Mouse (Mus musculus) CH12.LX (cell line): ENCODE results near the gene Btn1a1. TPM values are rescaled to one million over a fixed set of nuclear protein-coding genes. Genes with fewer than 3 reads are reported as not detected.

Experiments
- DNase-seq: peaks from one replicate; pipeline ENCODE4 v3.0.0-alpha.2; 2013; ENCODE audit errors: extremely low read depth
- H3K27ac ChIP-seq: 2 replicates; pipeline ENCODE4 v1.5.1; 2012; ENCODE audit warnings: low read depth, mild to moderate bottlenecking, control low read depth, moderate library complexity; ENCODE audit not compliant: insufficient read depth
- H3K27me3 ChIP-seq: replicated peaks from 2 replicates; pipeline ENCODE3; 2012; ENCODE audit warnings: inconsistent platforms
- H3K36me3 ChIP-seq, 2 experiments: replicated peaks in 1 of 2; 2 replicates each; pipeline versions ENCODE3 to v1.6.1; 2012; ENCODE audit warnings: inconsistent platforms in 1 of 2, low read length in 1 of 2, mild to moderate bottlenecking in 1 of 2, mixed read lengths in 1 of 2, moderate library complexity in 1 of 2; ENCODE audit not compliant: control insufficient read depth in 1 of 2, insufficient read depth in 1 of 2
- H3K4me1 ChIP-seq, 2 experiments: 2 replicates each; pipeline ENCODE4 v1.6.1; 2012; ENCODE audit warnings: inconsistent platforms in 1 of 2, moderate library complexity in 1 of 2; ENCODE audit not compliant: insufficient read depth in 2 of 2, control insufficient read depth in 1 of 2
- H3K4me2 ChIP-seq: 2 replicates; pipeline ENCODE4 v1.6.1; 2012; ENCODE audit warnings: low read depth, mild to moderate bottlenecking, control low read depth; ENCODE audit not compliant: poor library complexity, insufficient read depth, severe bottlenecking
- H3K4me3 ChIP-seq, 3 experiments: fragments of 150-350 bp in 1 of 3; sonication (generic) in 1 of 3; replicated peaks in 1 of 3; 2 replicates each; pipeline versions ENCODE3 to v1.5.1; 2011 to 2012; ENCODE audit warnings: low read depth in 2 of 3, low read length in 2 of 3, mild to moderate bottlenecking in 2 of 3, moderate library complexity in 2 of 3, control low read depth in 1 of 3, improper control_type of control experiment in 1 of 3, inconsistent platforms in 1 of 3, mixed read lengths in 1 of 3; ENCODE audit not compliant: poor library complexity in 1 of 3
- H3K79me2 ChIP-seq: replicated peaks from 2 replicates; pipeline ENCODE4 v1.6.1; 2012; ENCODE audit warnings: mild to moderate bottlenecking, moderate library complexity; ENCODE audit not compliant: control insufficient read depth, poor library complexity, insufficient read depth, severe bottlenecking; ENCODE audit errors: extremely low read depth
- H3K9ac ChIP-seq: 2 replicates; pipeline ENCODE4 v1.6.1; 2012; ENCODE audit warnings: low read depth, mild to moderate bottlenecking, control low read depth, moderate library complexity; ENCODE audit not compliant: insufficient read depth
- H3K9me3 ChIP-seq: replicated peaks from 2 replicates; pipeline ENCODE3; 2012; ENCODE audit warnings: low read length, inconsistent platforms, mixed read lengths
- BHLHE40 ChIP-seq: IDR thresholded peaks from 2 replicates; pipeline ENCODE4 v1.6.1; 2011; ENCODE audit warnings: mild to moderate bottlenecking, low read depth, low read length, improper control_type of control experiment
- CHD1 ChIP-seq: IDR thresholded peaks from 2 replicates; pipeline ENCODE4 v1.6.1; 2012; ENCODE audit warnings: low read depth, low read length, improper control_type of control experiment, inconsistent platforms
- CHD2 ChIP-seq: IDR thresholded peaks from 2 replicates; pipeline ENCODE4 v1.6.1; 2011; ENCODE audit warnings: low read length, improper control_type of control experiment
- E2F4 ChIP-seq: IDR thresholded peaks from 2 replicates; pipeline ENCODE4 v1.6.1; 2011; ENCODE audit warnings: low read depth, low read length, improper control_type of control experiment; ENCODE audit not compliant: insufficient replicate concordance
- ELF1 ChIP-seq: IDR thresholded peaks from 2 replicates; pipeline ENCODE4 v1.6.1; 2014; ENCODE audit warnings: low read depth, mild to moderate bottlenecking, inconsistent platforms, low read length, improper control_type of control experiment
- ETS1 ChIP-seq: conservative IDR thresholded peaks from 2 replicates; pipeline ENCODE4 v1.6.1; 2012; ENCODE audit warnings: low read depth, mild to moderate bottlenecking, inconsistent platforms, low read length, improper control_type of control experiment, moderate library complexity
- GABPA ChIP-seq: IDR thresholded peaks from 2 replicates; pipeline ENCODE4 v1.6.1; 2012; ENCODE audit warnings: low read depth, low read length, improper control_type of control experiment, inconsistent platforms; ENCODE audit not compliant: insufficient replicate concordance
- KAT2A ChIP-seq: IDR thresholded peaks from 2 replicates; pipeline ENCODE4 v1.6.1; 2012; ENCODE audit warnings: low read length, improper control_type of control experiment, inconsistent platforms; ENCODE audit not compliant: insufficient replicate concordance
- MAFK ChIP-seq: IDR thresholded peaks from 2 replicates; pipeline ENCODE4 v1.6.1; 2011; ENCODE audit warnings: low read length, improper control_type of control experiment; ENCODE audit not compliant: insufficient replicate concordance
- MAX ChIP-seq: IDR thresholded peaks from 2 replicates; pipeline ENCODE4 v1.6.1; 2011; ENCODE audit warnings: low read length, improper control_type of control experiment
- MAZ ChIP-seq: IDR thresholded peaks from 2 replicates; pipeline ENCODE4 v1.6.1; 2012; ENCODE audit warnings: low read depth, mild to moderate bottlenecking, inconsistent platforms, low read length, improper control_type of control experiment, moderate library complexity
- MEF2A ChIP-seq: IDR thresholded peaks from 2 replicates; pipeline ENCODE4 v1.6.1; 2014; ENCODE audit warnings: low read depth, mild to moderate bottlenecking, inconsistent platforms, low read length, improper control_type of control experiment, borderline replicate concordance
- MXI1 ChIP-seq: IDR thresholded peaks from 2 replicates; pipeline ENCODE4 v1.6.1; 2011; ENCODE audit warnings: mild to moderate bottlenecking, low read depth, low read length, improper control_type of control experiment
- NELFE ChIP-seq: IDR thresholded peaks from 2 replicates; pipeline ENCODE4 v1.6.1; 2011; ENCODE audit warnings: low read depth, low read length, improper control_type of control experiment
- NRF1 ChIP-seq: IDR thresholded peaks from 2 replicates; pipeline ENCODE4 v1.6.1; 2014; ENCODE audit warnings: low read depth, mild to moderate bottlenecking, inconsistent platforms, low read length, improper control_type of control experiment, moderate library complexity
- PAX5 ChIP-seq: IDR thresholded peaks from 2 replicates; pipeline ENCODE4 v1.6.1; 2012; ENCODE audit warnings: low read length, inconsistent platforms, mixed read lengths
- POLR2A ChIP-seq: IDR thresholded peaks from 2 replicates; pipeline ENCODE4 v1.6.1; 2011; ENCODE audit warnings: low read depth, mild to moderate bottlenecking, improper control_type of control experiment, low read length
- POLR2AphosphoS2 ChIP-seq: IDR thresholded peaks from 2 replicates; pipeline ENCODE4 v1.6.1; 2011; ENCODE audit warnings: low read depth, low read length, improper control_type of control experiment
- RAD21 ChIP-seq: IDR thresholded peaks from 2 replicates; pipeline ENCODE4 v1.6.1; 2011; ENCODE audit warnings: low read depth, mild to moderate bottlenecking, low read length, improper control_type of control experiment, moderate library complexity
- SMC3 ChIP-seq: IDR thresholded peaks from 2 replicates; pipeline ENCODE4 v1.6.1; 2011; ENCODE audit warnings: low read depth, low read length, improper control_type of control experiment
- USF1 ChIP-seq: IDR thresholded peaks from 2 replicates; pipeline ENCODE4 v1.6.1; 2014; ENCODE audit warnings: low read depth, mild to moderate bottlenecking, inconsistent platforms, low read length, improper control_type of control experiment
- dilution Hi-C: fragments of 300-500 bp; cut with MboI; formaldehyde crosslinking; loops from 2 replicates; pipeline ENCODE4 v1.14.3; 2020; ENCODE audit warnings: low sequenced_read_pairs; ENCODE audit not compliant: extremely low pct_unique_long_range_greater_than_20kb, extremely low pct_ligation_motif_present
- in situ Hi-C: fragments of 300-500 bp; cut with MboI; formaldehyde crosslinking; loops from 3 replicates; pipeline ENCODE4 v1.14.3; 2019; ENCODE audit warnings: low sequenced_read_pairs, low pct_ligation_motif_present, low pct_unique_long_range_greater_than_20kb, mixed read lengths
- polyA plus RNA-seq: library from polyadenylated mRNA; unstranded; fragments of >175 nt; gene quantifications from 2 replicates; pipeline ENCODE4 v1.2.1, GENCODE M21; 2012; ENCODE audit warnings: low read depth; ENCODE audit not compliant: insufficient read length
- total RNA-seq, 2 experiments: library from RNA; depleted of rRNA; stranded (reverse); fragments of 300-350 nt in 1 of 2; fragments of >200 nt in 1 of 2; gene quantifications; 2 replicates each; pipeline ENCODE4 v1.2.3; 2012 to 2014

Gene Btn1a1
- total and polyA plus RNA-seq, 3 experiments, result 0.20 to 0.51 (median 0.21) TPM

DNA sequence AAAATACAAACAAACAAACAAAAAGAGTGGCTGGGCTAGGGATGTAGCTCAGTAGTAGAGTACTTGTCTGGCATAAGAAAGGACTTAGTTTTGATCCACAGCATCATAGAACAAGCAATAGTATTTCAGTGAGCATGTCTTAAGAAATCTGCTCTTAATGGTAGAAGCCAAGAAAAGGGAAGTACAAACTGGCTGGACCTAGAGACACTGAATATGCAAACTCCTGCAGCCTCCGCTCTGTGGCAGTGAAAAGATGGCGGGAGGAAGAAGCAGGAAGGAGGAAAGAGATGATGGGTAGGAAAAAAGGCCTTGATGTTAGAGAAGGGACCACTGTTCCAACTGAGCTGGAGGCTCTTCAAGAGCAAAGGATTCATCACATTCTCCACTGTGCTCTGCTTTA lies 17.5 kb upstream of the Btn1a1 start:
- TF ChIP-seq ELF1, result 0 out of 2 replicates have a peak, but pooled peaks have one; percentile 17
- TF ChIP-seq POLR2A, result no peak
- TF ChIP-seq, all 38 proteins: peak for 1
- Histone ChIP-seq H3K4me1 (peaks cover 9 to 22% of the 10 kb centered on the region in 2 experiments), H3K9ac (no peak overlapping the region), H3K36me3 (peaks cover 7 to 58% of the 10 kb centered on the region in 2 experiments), H3K27me3 (no peaks in the 10 kb centered on the region), H3K27ac (no peak overlapping the region), H3K4me2 (no peak overlapping the region; the same call in 1 of the 2 replicates), H3K9me3 (no peaks in the 10 kb centered on the region), H3K79me2 (no peaks in the 10 kb centered on the region), H3K4me3 (no peak overlapping the region)
- DNase-seq, result peak; percentile 33
- in situ Hi-C loops, result no loop called here
- dilution Hi-C loops, result no loop called here

- no peak for DNase-seq
- no peak overlapping the region for H3K9ac ChIP-seq
- H3K27ac ChIP-seq, result no peak overlapping the region
- no peak overlapping the region for H3K4me3 ChIP-seq
- in situ Hi-C loops (no loop called here), dilution Hi-C loops (no loop called here)
- H3K9me3 ChIP-seq, result no peaks in the 10 kb centered on the region
- H3K4me1 ChIP-seq, result no peaks in the 10 kb centered on the region; a peak in 1 of 4 replicates
- peaks cover 10 to 28% of the 10 kb centered on the region in 2 experiments for H3K36me3 ChIP-seq
- no peaks in the 10 kb centered on the region for H3K27me3 ChIP-seq
- H3K79me2 ChIP-seq, result no peaks in the 10 kb centered on the region
- TF ChIP-seq BHLHE40 (no peak), CHD2 (no peak), MAFK (no peak), NRF1 (no peak), RAD21 (no peak), SMC3 (no peak), GABPA (no peak), E2F4 (no peak), MEF2A (no peak), CHD1 (no peak), MAZ (no peak), PAX5 (no peak), KAT2A (no peak), ETS1 (no peak), MAX (no peak), USF1 (no peak), MXI1 (no peak), NELFE (no peak), POLR2A (no peak), POLR2AphosphoS2 (no peak)
- no peak overlapping the region for H3K4me2 ChIP-seq
These were observed 10.0 kb upstream of the Btn1a1 start for GRCm38 (mm10) chr13:23475658-23476057.
